Mouse (Mus musculus): ENCODE measurements around the gene Tcf25. TPM values are rescaled to one million over a fixed set of nuclear protein-coding genes. Genes with fewer than 3 reads are reported as not detected.

The Tcf25 gene
- polyA plus RNA-seq, 1 experiment from 2014 or later, result 394 TPM

GRCm38 (mm10) chr8:123374239-123374578 is 656 bp downstream of the Tcf25 start:
- H3K9me3 ChIP-seq (replicated peaks; ENCODE audit: control insufficient read depth, low read length, poor library complexity, severe bottlenecking), result no peaks in the 10 kb centered on the region
- H3K36me3 ChIP-seq (ENCODE audit: control insufficient read depth, insufficient read depth, low read length), result peaks cover 5% of the 10 kb centered on the region
- ATAC-seq, result peak; percentile 69
- peak overlapping the region; percentile 85 for H3K27ac ChIP-seq (ENCODE audit: low read length)
- peak overlapping the region; percentile 90 for H3K9ac ChIP-seq (ENCODE audit: low read depth, low read length)
- peak overlapping the region; percentile 76 for H3K4me3 ChIP-seq (ENCODE audit: low read depth, low read length)
- WGBS, result 0% methylated on average over 16 of the region's 20 CpGs
- H3K4me1 ChIP-seq (ENCODE audit: control insufficient read depth, insufficient read depth, low read length), result peaks cover 17% of the 10 kb centered on the region
- no peaks in the 10 kb centered on the region for H3K27me3 ChIP-seq (ENCODE audit: control insufficient read depth, insufficient read depth, low read depth, low read length)
- peak overlapping the region; percentile 67 for H3K4me2 ChIP-seq (ENCODE audit: low read length)

GRCm38 (mm10) chr8:123375701-123376100 is 2.1 kb downstream of the Tcf25 start:
- Histone ChIP-seq H3K27ac (ENCODE audit: low read length) (no peak overlapping the region), H3K4me2 (ENCODE audit: low read length) (no peak overlapping the region), H3K9me3 (replicated peaks; ENCODE audit: control insufficient read depth, low read length, poor library complexity, severe bottlenecking) (no peaks in the 10 kb centered on the region), H3K4me3 (ENCODE audit: low read depth, low read length) (no peak overlapping the region), H3K36me3 (ENCODE audit: control insufficient read depth, insufficient read depth, low read length) (no peaks in the 10 kb centered on the region; the same call in 1 of the 2 replicates), H3K27me3 (ENCODE audit: control insufficient read depth, insufficient read depth, low read depth, low read length) (no peaks in the 10 kb centered on the region), H3K9ac (ENCODE audit: low read depth, low read length) (no peak overlapping the region), H3K4me1 (ENCODE audit: control insufficient read depth, insufficient read depth, low read length) (peaks cover 17% of the 10 kb centered on the region)
- WGBS, result 81% methylated on average over 10 of the region's 10 CpGs
- ATAC-seq, result no peak

- Histone ChIP-seq H3K36me3 (ENCODE audit: control insufficient read depth, insufficient read depth, low read length) (peaks cover 1% of the 10 kb centered on the region; the same call in 1 of the 2 replicates), H3K4me3 (ENCODE audit: low read depth, low read length) (no peak overlapping the region), H3K9me3 (replicated peaks; ENCODE audit: control insufficient read depth, low read length, poor library complexity, severe bottlenecking) (no peaks in the 10 kb centered on the region), H3K9ac (ENCODE audit: low read depth, low read length) (0 out of 2 replicates have a peak overlapping the region, but pooled peaks have one; percentile 14), H3K4me2 (ENCODE audit: low read length) (no peak overlapping the region), H3K4me1 (ENCODE audit: control insufficient read depth, insufficient read depth, low read length) (peaks cover 17% of the 10 kb centered on the region), H3K27me3 (ENCODE audit: control insufficient read depth, insufficient read depth, low read depth, low read length) (no peaks in the 10 kb centered on the region), H3K27ac (ENCODE audit: low read length) (peak overlapping the region; percentile 22; the same call in 1 of the 2 replicates)
- 58% methylated on average over 8 of the region's 8 CpGs for WGBS
- no peak for ATAC-seq
Measured at GRCm38 (mm10) chr8:123376106-123376505, 2.6 kb downstream of the Tcf25 start.

- Histone ChIP-seq H3K4me1 (ENCODE audit: control insufficient read depth, insufficient read depth, low read length) (no peaks in the 10 kb centered on the region), H3K9me3 (replicated peaks; ENCODE audit: control insufficient read depth, low read length, poor library complexity, severe bottlenecking) (no peaks in the 10 kb centered on the region), H3K4me2 (ENCODE audit: low read length) (no peak overlapping the region), H3K27me3 (ENCODE audit: control insufficient read depth, insufficient read depth, low read depth, low read length) (no peaks in the 10 kb centered on the region), H3K27ac (ENCODE audit: low read length) (no peak overlapping the region), H3K9ac (ENCODE audit: low read depth, low read length) (no peak overlapping the region), H3K36me3 (ENCODE audit: control insufficient read depth, insufficient read depth, low read length) (peaks cover 41% of the 10 kb centered on the region), H3K4me3 (ENCODE audit: low read depth, low read length) (no peak overlapping the region)
- 98% methylated on average over 4 of the region's 4 CpGs for WGBS
- ATAC-seq, result no peak
Measured at GRCm38 (mm10) chr8:123381711-123382110, 8.2 kb downstream of the Tcf25 start.

GRCm38 (mm10) chr8:123382516-123382915 is 9.0 kb downstream of the Tcf25 start:
- no peak overlapping the region for H3K4me3 ChIP-seq (ENCODE audit: low read depth, low read length)
- H3K27me3 ChIP-seq (ENCODE audit: control insufficient read depth, insufficient read depth, low read depth, low read length), result no peaks in the 10 kb centered on the region
- H3K4me2 ChIP-seq (ENCODE audit: low read length), result no peak overlapping the region
- WGBS, result 92% methylated on average over 8 of the region's 8 CpGs
- H3K9ac ChIP-seq (ENCODE audit: low read depth, low read length), result no peak overlapping the region
- no peaks in the 10 kb centered on the region for H3K9me3 ChIP-seq (replicated peaks; ENCODE audit: control insufficient read depth, low read length, poor library complexity, severe bottlenecking)
- H3K4me1 ChIP-seq (ENCODE audit: control insufficient read depth, insufficient read depth, low read length), result no peaks in the 10 kb centered on the region
- ATAC-seq, result no peak
- H3K27ac ChIP-seq (ENCODE audit: low read length), result no peak overlapping the region
- H3K36me3 ChIP-seq (ENCODE audit: control insufficient read depth, insufficient read depth, low read length), result peaks cover 47% of the 10 kb centered on the region

DNA sequence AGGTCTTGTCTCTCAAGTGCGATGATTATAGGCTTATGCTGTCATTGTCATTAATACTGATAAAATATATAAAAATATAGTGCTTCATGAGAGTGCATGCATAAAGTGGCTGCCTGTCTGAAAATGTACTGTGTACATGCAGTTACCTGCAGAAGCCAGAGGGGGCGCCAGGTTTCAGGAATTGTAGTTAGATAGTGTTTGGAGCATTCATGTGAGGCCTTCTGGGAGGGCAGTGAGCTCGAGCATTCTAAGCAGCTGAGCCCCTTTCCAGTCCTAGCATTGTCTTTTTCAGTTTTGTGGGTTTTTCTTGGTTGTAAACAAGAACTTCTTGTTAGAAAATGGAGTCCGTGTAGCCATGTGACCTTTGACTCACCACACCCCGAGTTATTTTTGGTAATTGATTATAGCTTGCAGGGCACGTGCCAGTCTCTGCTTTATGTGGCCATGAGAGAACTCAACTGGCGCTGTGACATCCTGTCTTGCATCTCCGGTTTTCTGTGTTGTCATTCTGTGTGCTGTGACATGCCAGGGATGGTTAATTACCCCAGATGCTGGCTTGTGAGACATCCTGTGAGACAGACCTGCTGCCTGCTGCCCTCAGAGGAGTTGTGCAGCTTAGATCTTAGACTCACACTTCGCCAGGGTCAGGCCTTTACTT is 11.5 kb downstream of the Tcf25 start:
- WGBS, result 73% methylated on average over 9 of the region's 9 CpGs
- Histone ChIP-seq H3K27ac (ENCODE audit: low read length) (no peak overlapping the region), H3K4me2 (ENCODE audit: low read length) (no peak overlapping the region), H3K4me3 (ENCODE audit: low read depth, low read length) (no peak overlapping the region), H3K9ac (ENCODE audit: low read depth, low read length) (no peak overlapping the region), H3K9me3 (replicated peaks; ENCODE audit: control insufficient read depth, low read length, poor library complexity, severe bottlenecking) (no peaks in the 10 kb centered on the region), H3K4me1 (ENCODE audit: control insufficient read depth, insufficient read depth, low read length) (no peaks in the 10 kb centered on the region), H3K27me3 (ENCODE audit: control insufficient read depth, insufficient read depth, low read depth, low read length) (no peaks in the 10 kb centered on the region), H3K36me3 (ENCODE audit: control insufficient read depth, insufficient read depth, low read length) (peaks cover 52% of the 10 kb centered on the region)
- no peak for ATAC-seq

DNA sequence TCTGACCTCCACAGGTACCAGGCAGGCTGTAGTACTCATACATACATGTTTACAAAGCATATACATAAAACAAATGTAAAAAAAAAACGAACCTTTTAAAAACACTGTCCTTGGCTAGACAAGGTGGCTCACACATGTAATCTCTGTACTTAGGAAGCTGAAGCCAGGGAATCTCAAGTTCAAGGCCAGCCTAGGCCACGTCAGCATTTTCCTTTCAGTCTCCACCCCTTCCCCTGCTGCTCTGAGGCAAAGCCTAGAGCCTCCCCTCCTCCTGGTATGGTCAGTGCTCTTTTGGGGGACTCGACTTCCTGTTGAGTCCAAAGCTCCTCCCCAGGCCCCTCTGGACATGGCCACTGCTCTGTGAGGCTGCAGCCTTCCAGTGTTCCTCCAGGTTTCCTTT is 13.5 kb downstream of the Tcf25 start:
- Histone ChIP-seq H3K4me2 (ENCODE audit: low read length) (no peak overlapping the region), H3K9ac (ENCODE audit: low read depth, low read length) (no peak overlapping the region), H3K4me1 (ENCODE audit: control insufficient read depth, insufficient read depth, low read length) (no peaks in the 10 kb centered on the region), H3K9me3 (replicated peaks; ENCODE audit: control insufficient read depth, low read length, poor library complexity, severe bottlenecking) (no peaks in the 10 kb centered on the region), H3K36me3 (ENCODE audit: control insufficient read depth, insufficient read depth, low read length) (peaks cover 47% of the 10 kb centered on the region), H3K4me3 (ENCODE audit: low read depth, low read length) (no peak overlapping the region), H3K27ac (ENCODE audit: low read length) (no peak overlapping the region), H3K27me3 (ENCODE audit: control insufficient read depth, insufficient read depth, low read depth, low read length) (no peaks in the 10 kb centered on the region)
- 87% methylated on average over 3 of the region's 3 CpGs for WGBS
- ATAC-seq, result no peak

- Histone ChIP-seq H3K36me3 (ENCODE audit: control insufficient read depth, insufficient read depth, low read length) (peaks cover 48% of the 10 kb centered on the region), H3K4me3 (ENCODE audit: low read depth, low read length) (no peak overlapping the region), H3K4me1 (ENCODE audit: control insufficient read depth, insufficient read depth, low read length) (no peaks in the 10 kb centered on the region), H3K4me2 (ENCODE audit: low read length) (no peak overlapping the region), H3K27me3 (ENCODE audit: control insufficient read depth, insufficient read depth, low read depth, low read length) (no peaks in the 10 kb centered on the region), H3K9ac (ENCODE audit: low read depth, low read length) (no peak overlapping the region), H3K27ac (ENCODE audit: low read length) (no peak overlapping the region), H3K9me3 (replicated peaks; ENCODE audit: control insufficient read depth, low read length, poor library complexity, severe bottlenecking) (no peaks in the 10 kb centered on the region)
- ATAC-seq, result no peak
- 97% methylated on average over 8 of the region's 8 CpGs for WGBS
Measured at GRCm38 (mm10) chr8:123387801-123388200, 14.2 kb downstream of the Tcf25 start.

DNA sequence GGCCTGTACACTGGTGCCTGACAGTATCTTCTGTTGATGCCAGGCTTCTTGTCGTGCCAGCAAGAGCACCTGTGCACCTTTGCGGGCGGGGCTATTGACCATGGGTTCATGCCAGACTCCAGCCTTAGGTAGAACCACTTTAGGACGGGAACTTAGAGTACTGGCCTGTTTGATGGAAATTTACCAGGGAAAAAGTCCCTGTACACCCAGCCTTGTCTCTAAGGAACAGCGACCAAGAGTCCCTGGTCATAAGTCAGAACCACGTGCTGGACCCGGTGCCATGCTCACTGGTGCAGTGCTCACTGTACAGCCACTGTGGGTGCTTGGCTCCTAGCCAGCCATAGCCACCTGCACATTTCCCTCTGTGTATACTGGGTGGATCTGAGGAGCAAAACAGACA is 15.5 kb downstream of the Tcf25 start:
- no peak overlapping the region for H3K9ac ChIP-seq (ENCODE audit: low read depth, low read length)
- H3K9me3 ChIP-seq (replicated peaks; ENCODE audit: control insufficient read depth, low read length, poor library complexity, severe bottlenecking), result no peaks in the 10 kb centered on the region
- no peak overlapping the region for H3K27ac ChIP-seq (ENCODE audit: low read length)
- 94% methylated on average over 7 of the region's 7 CpGs for WGBS
- no peak overlapping the region for H3K4me3 ChIP-seq (ENCODE audit: low read depth, low read length)
- H3K4me2 ChIP-seq (ENCODE audit: low read length), result no peak overlapping the region
- no peaks in the 10 kb centered on the region for H3K4me1 ChIP-seq (ENCODE audit: control insufficient read depth, insufficient read depth, low read length)
- ATAC-seq, result no peak
- no peaks in the 10 kb centered on the region for H3K27me3 ChIP-seq (ENCODE audit: control insufficient read depth, insufficient read depth, low read depth, low read length)
- peaks cover 49% of the 10 kb centered on the region for H3K36me3 ChIP-seq (ENCODE audit: control insufficient read depth, insufficient read depth, low read length)

All from midbrain, embryonic 16.5 days (tissue).